Comparison of ENCODE assay signal across 8 mouse cellular contexts in genomic region chr8:82601556-82601955, GRCm38 (mm10).
DNase-seq lines count a peak whose midpoint lies in the region; ATAC-seq and TF ChIP-seq lines count a peak whose summit lies in the region.

No protein-coding gene starts in this region.

- H3K4me2 ChIP-seq in forebrain, postnatal 0 days (ENCODE audit: low read depth), result no peak overlapping the region
- H3K4me2 ChIP-seq in forebrain, embryonic 16.5 days (ENCODE audit: low read length), result no peak overlapping the region
- no peak overlapping the region for H3K4me2 ChIP-seq in kidney, postnatal 0 days (ENCODE audit: low read length)

- H3K9me3 ChIP-seq in forebrain, postnatal 0 days (ENCODE audit: low read length), result no peaks in the 10 kb centered on the region
- H3K9me3 ChIP-seq in forebrain, embryonic 16.5 days (ENCODE audit: control insufficient read depth, low read length), result no peaks in the 10 kb centered on the region
- H3K9me3 ChIP-seq in kidney, postnatal 0 days (replicated peaks; ENCODE audit: low read length), result no peaks in the 10 kb centered on the region

- ATAC-seq in forebrain, postnatal 0 days, result 0 out of 2 replicates have a peak, but pooled peaks have one; percentile 10
- no peak for ATAC-seq in forebrain, embryonic 16.5 days
- no peak for ATAC-seq in kidney, postnatal 0 days (replicated peaks; ENCODE audit: low FRiP score, low read depth)

- no peaks in the 10 kb centered on the region for H3K36me3 ChIP-seq in forebrain, postnatal 0 days (ENCODE audit: insufficient read depth)
- no peaks in the 10 kb centered on the region for H3K36me3 ChIP-seq in forebrain, embryonic 16.5 days (ENCODE audit: control insufficient read depth, insufficient read depth)
- no peaks in the 10 kb centered on the region for H3K36me3 ChIP-seq in kidney, postnatal 0 days (ENCODE audit: insufficient read depth, low read length)

- 48% methylated on average over 3 of the region's 3 CpGs for whole genome bisulfite sequencing in forebrain, postnatal 0 days
- WGBS in forebrain, embryonic 16.5 days, result 62% methylated on average over 3 of the region's 3 CpGs
- 29% methylated on average over 3 of the region's 3 CpGs for WGBS in kidney, postnatal 0 days

- no peak overlapping the region for H3K27ac ChIP-seq in forebrain, postnatal 0 days (ENCODE audit: low read depth, low read length)
- no peak overlapping the region for H3K27ac ChIP-seq in forebrain, embryonic 16.5 days (ENCODE audit: low read length)
- no peak overlapping the region for H3K27ac ChIP-seq in kidney, postnatal 0 days

- DNase-seq in forebrain, postnatal 0 days, result no peak
- peak; percentile 49 for DNase-seq in urinary bladder, postnatal 14 days (ENCODE audit: low spot score)
- no peak for DNase-seq in urinary bladder, adult 2 months (ENCODE audit: low spot score)
- peak; percentile 47 for DNase-seq in kidney, postnatal 0 days (ENCODE audit: low spot score)
- no peak for DNase-seq in thymus, postnatal 25 days
- no peak for DNase-seq in thymus, postnatal 36 days
- no peak for DNase-seq in thymus, postnatal 4 days

- TF ChIP-seq CTCF in forebrain, postnatal 0 days (IDR thresholded peaks at IDR 0.05; ENCODE audit: low read depth), result no peak
- no peak for TF ChIP-seq CTCF in kidney, postnatal 0 days (IDR thresholded peaks at IDR 0.05; ENCODE audit: low read depth)

- no peak overlapping the region for H3K4me3 ChIP-seq in forebrain, postnatal 0 days (ENCODE audit: low read depth, low read length)
- no peak overlapping the region for H3K4me3 ChIP-seq in forebrain, embryonic 16.5 days (replicated peaks; ENCODE audit: low read length)
- no peak overlapping the region for H3K4me3 ChIP-seq in kidney, postnatal 0 days (replicated peaks; ENCODE audit: low read depth, low read length)

- no peak overlapping the region for H3K9ac ChIP-seq in forebrain, postnatal 0 days
- no peak overlapping the region for H3K9ac ChIP-seq in forebrain, embryonic 16.5 days (replicated peaks; ENCODE audit: low read depth, low read length)
- H3K9ac ChIP-seq in kidney, postnatal 0 days (ENCODE audit: low read depth, low read length), result no peak overlapping the region

- H3K4me1 ChIP-seq in forebrain, postnatal 0 days (ENCODE audit: insufficient read depth), result no peaks in the 10 kb centered on the region
- no peaks in the 10 kb centered on the region for H3K4me1 ChIP-seq in forebrain, embryonic 16.5 days (replicated peaks; ENCODE audit: control insufficient read depth, insufficient read depth, low read length)
- no peaks in the 10 kb centered on the region for H3K4me1 ChIP-seq in kidney, postnatal 0 days (replicated peaks; ENCODE audit: insufficient read depth, low read length)

- no peaks in the 10 kb centered on the region for H3K27me3 ChIP-seq in forebrain, postnatal 0 days (ENCODE audit: insufficient read depth, low read length)
- no peaks in the 10 kb centered on the region for H3K27me3 ChIP-seq in forebrain, embryonic 16.5 days (replicated peaks; ENCODE audit: control insufficient read depth, insufficient read depth, low read length)
- H3K27me3 ChIP-seq in kidney, postnatal 0 days (ENCODE audit: insufficient read depth, low read length), result no peaks in the 10 kb centered on the region

Comparison
In these comparisons a context has a peak if more than half of its experiments do, and no peak if none do; other contexts are left out.
1. DNase-seq: peak in urinary bladder, postnatal 14 days (single experiment) and kidney, postnatal 0 days (single experiment); none in forebrain, postnatal 0 days (single experiment), urinary bladder, adult 2 months (single experiment), thymus, postnatal 25 days (single experiment), thymus, postnatal 36 days (0 of 2) and thymus, postnatal 4 days (single experiment).